ENCODE assay signal across 22 mouse cellular contexts in genomic region chr14:62541751-62542150, GRCm38 (mm10). TPM values are rescaled to one million over a fixed set of nuclear protein-coding genes. Genes with fewer than 3 reads are reported as not detected.
"Had no signal": no experiment of that assay in that cellular context is flagged by ENCODE, and none has a peak within 500 bp of the region (broad histone marks: within the 10 kb centered on the region; RNA-seq: fewer than 3 reads in every experiment).

No protein-coding gene starts in this region.

- H3K4me3 ChIP-seq: kidney, embryonic 15.5 days; left cerebral cortex, adult 2 months; limb, embryonic 10.5 days; liver, embryonic 13.5 days; lung, embryonic 15.5 days; neural tube, embryonic 12.5 days; stomach, embryonic 15.5 days had no signal

- H3K27ac ChIP-seq: kidney, embryonic 15.5 days; left cerebral cortex, adult 2 months; limb, embryonic 10.5 days; liver, embryonic 13.5 days; lung, embryonic 15.5 days; neural tube, embryonic 12.5 days; stomach, embryonic 15.5 days had no signal

- H3K27me3 ChIP-seq: kidney, embryonic 15.5 days; liver, embryonic 13.5 days; lung, embryonic 15.5 days; neural tube, embryonic 12.5 days; stomach, embryonic 15.5 days had no signal

- DNase-seq: kidney, postnatal 14 days; liver, embryonic 13.5 days; liver, postnatal 0 days; lung, postnatal 36 days; midbrain, embryonic 14.5 days; right cerebral cortex, postnatal 4 days; thymus, adult 2 months; thymus, postnatal 25 days had no signal

- H3K9ac ChIP-seq: kidney, embryonic 15.5 days; liver, embryonic 13.5 days; liver, postnatal 0 days; lung, embryonic 15.5 days; neural tube, embryonic 12.5 days; stomach, embryonic 15.5 days had no signal

- H3K9me3 ChIP-seq: kidney, embryonic 15.5 days; limb, embryonic 10.5 days; liver, embryonic 13.5 days; lung, embryonic 15.5 days; neural tube, embryonic 12.5 days; stomach, embryonic 15.5 days had no signal

- H3K36me3 ChIP-seq: kidney, embryonic 15.5 days; limb, embryonic 10.5 days; liver, embryonic 13.5 days; lung, embryonic 15.5 days; neural tube, embryonic 12.5 days; stomach, embryonic 15.5 days had no signal

- H3K4me1 ChIP-seq: kidney, embryonic 15.5 days; limb, embryonic 10.5 days; liver, embryonic 13.5 days; neural tube, embryonic 12.5 days; stomach, embryonic 15.5 days had no signal

RNA-seq across cellular contexts. Expression of gene Fam124a, which starts 13.8 kb away (rescaled TPM):
- total RNA-seq: megakaryocyte progenitor cell, adult 5-6 weeks; monocyte, adult 5-6 weeks; neutrophil, adult 5-6 weeks had no signal

RNA-seq across cellular contexts. Expression of gene Gm4131, which starts 25.0 kb away (rescaled TPM):
- total RNA-seq: layer of hippocampus, postnatal 25 days; left cerebral cortex, adult 2 months; left cerebral cortex, postnatal 14 days; megakaryocyte progenitor cell, adult 5-6 weeks; monocyte, adult 5-6 weeks; neutrophil, adult 5-6 weeks had no signal
- polyA plus RNA-seq: kidney, embryonic 15.5 days; limb, embryonic 10.5 days; limb, embryonic 14.5 days; liver, embryonic 13.5 days; liver, postnatal 0 days; lung, embryonic 15.5 days; midbrain, embryonic 14.5 days; neural tube, embryonic 12.5 days; spleen, adult 2 months; stomach, embryonic 15.5 days; thymus, adult 2 months; urinary bladder, adult 2 months had no signal
